Mouse (Mus musculus): Measurements from ENCODE around the gene Gnat2. TPM values are rescaled to one million over a fixed set of nuclear protein-coding genes. Genes with fewer than 3 reads are reported as not detected.

Gene Gnat2
- polyA plus RNA-seq, 1 experiment from 2014 or later, result 3.8 TPM

DNA sequence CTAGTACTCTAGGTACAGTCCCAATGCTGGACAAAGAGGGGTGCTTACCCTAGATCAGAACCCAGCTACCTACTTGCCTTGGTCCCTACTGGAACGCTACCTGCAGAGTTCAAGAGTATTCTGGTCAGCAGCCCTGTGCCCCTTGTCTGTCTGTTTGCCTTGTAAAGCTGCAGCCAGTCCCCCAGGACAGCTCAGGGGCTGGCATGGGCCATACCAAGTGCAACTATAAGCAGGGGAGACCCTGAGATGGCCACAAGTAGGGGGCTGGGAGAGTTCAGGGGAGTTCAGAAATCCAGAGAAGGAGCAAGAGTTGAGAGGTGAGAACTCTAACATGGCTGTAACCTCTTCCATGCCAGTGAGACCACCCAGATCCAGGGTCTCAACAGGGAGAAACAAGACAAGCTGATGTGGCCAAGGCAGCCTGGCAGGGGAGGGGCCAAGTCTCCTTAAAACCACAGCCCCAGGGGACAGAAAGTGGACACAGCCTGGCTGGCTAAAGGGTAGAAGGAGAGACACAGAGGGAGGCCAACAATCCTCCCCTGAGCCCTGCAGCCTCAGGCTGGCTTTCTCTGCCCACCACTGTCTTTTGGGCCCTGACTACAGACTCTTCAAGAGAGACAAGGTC lies 10.2 kb upstream of the Gnat2 start:
- 75% methylated on average over 1 of the region's 1 CpGs for WGBS (ENCODE audit: insufficient replicate concordance)
- H3K4me2 ChIP-seq (ENCODE audit: low read depth, low read length), result peak overlapping the region; percentile 98
- peaks cover 50% of the 10 kb centered on the region for H3K4me1 ChIP-seq (ENCODE audit: control insufficient read depth, low read depth, low read length)
- peak overlapping the region; percentile 89 for H3K27ac ChIP-seq (ENCODE audit: low read length)
- H3K4me3 ChIP-seq (ENCODE audit: low read depth, low read length), result peak overlapping the region; percentile 91
- H3K27me3 ChIP-seq (ENCODE audit: control insufficient read depth, insufficient read depth, low read depth, low read length), result no peaks in the 10 kb centered on the region
- no peak for ATAC-seq (ENCODE audit: low read depth)
- H3K9me3 ChIP-seq (replicated peaks; ENCODE audit: control insufficient read depth, low read length), result no peaks in the 10 kb centered on the region
- peaks cover 35% of the 10 kb centered on the region for H3K36me3 ChIP-seq (ENCODE audit: control insufficient read depth, insufficient read depth)
- H3K9ac ChIP-seq (ENCODE audit: low read depth, low read length), result peak overlapping the region; percentile 91

DNA sequence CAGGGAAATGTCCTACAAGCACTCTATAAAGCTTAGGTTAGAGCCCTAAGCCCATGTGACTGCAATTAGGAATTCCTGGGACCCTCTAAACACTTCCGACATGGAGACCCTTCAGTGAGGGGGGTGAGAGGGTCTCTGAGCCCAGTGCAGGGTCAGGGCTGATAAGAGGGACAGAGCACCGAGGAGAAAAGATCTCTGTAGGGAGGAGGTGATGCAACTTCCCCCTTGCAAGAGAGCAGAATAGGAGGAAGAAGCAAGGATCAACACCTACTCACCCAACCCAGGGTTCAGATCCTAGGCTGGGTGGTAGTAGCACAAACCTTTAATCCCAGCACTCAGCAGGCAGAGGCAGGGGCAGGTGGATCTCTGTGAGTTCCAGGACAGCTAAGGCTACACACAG lies 9.4 kb upstream of the Gnat2 start:
- no peak for ATAC-seq (ENCODE audit: low read depth)
- H3K27me3 ChIP-seq (ENCODE audit: control insufficient read depth, insufficient read depth, low read depth, low read length), result no peaks in the 10 kb centered on the region
- WGBS (ENCODE audit: insufficient replicate concordance), result 18% methylated on average over 2 of the region's 2 CpGs
- no peaks in the 10 kb centered on the region for H3K9me3 ChIP-seq (replicated peaks; ENCODE audit: control insufficient read depth, low read length)
- H3K36me3 ChIP-seq (ENCODE audit: control insufficient read depth, insufficient read depth), result peaks cover 28% of the 10 kb centered on the region
- peak overlapping the region; percentile 98 for H3K4me2 ChIP-seq (ENCODE audit: low read depth, low read length)
- H3K4me3 ChIP-seq (ENCODE audit: low read depth, low read length), result peak overlapping the region; percentile 91
- H3K27ac ChIP-seq (ENCODE audit: low read length), result peak overlapping the region; percentile 89
- peaks cover 54% of the 10 kb centered on the region for H3K4me1 ChIP-seq (ENCODE audit: control insufficient read depth, low read depth, low read length)
- peak overlapping the region; percentile 91 for H3K9ac ChIP-seq (ENCODE audit: low read depth, low read length)

DNA sequence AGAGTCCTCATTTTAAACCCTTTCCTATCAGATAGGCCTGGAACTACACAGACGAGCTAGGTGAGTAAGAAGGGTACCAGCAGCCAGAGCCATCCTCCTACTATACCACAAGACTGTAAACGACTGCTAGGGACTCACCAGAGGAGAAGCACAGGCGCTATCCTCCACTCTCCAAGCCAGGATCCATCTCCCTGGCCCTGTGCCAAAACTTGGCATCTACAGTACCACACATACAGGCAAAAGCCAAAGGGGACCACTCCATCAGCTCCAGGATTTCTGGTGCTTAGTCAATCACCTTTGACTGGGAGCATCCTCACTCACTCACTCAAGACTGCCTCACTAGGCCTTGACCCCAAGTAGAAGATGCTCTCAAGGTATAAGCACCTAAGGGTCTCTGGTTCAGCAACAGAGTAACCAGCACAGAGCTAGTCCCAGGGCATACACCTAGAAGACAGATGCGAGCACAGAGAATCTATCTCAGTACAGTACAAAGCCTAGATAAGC lies 8.6 kb upstream of the Gnat2 start:
- 39% methylated on average over 4 of the region's 4 CpGs for WGBS (ENCODE audit: insufficient replicate concordance)
- peaks cover 59% of the 10 kb centered on the region for H3K4me1 ChIP-seq (ENCODE audit: control insufficient read depth, low read depth, low read length)
- peak; percentile 17 for ATAC-seq (ENCODE audit: low read depth)
- H3K27me3 ChIP-seq (ENCODE audit: control insufficient read depth, insufficient read depth, low read depth, low read length), result no peaks in the 10 kb centered on the region
- H3K36me3 ChIP-seq (ENCODE audit: control insufficient read depth, insufficient read depth), result peaks cover 22% of the 10 kb centered on the region
- peak overlapping the region; percentile 91 for H3K9ac ChIP-seq (ENCODE audit: low read depth, low read length)
- H3K27ac ChIP-seq (ENCODE audit: low read length), result peak overlapping the region; percentile 89
- H3K9me3 ChIP-seq (replicated peaks; ENCODE audit: control insufficient read depth, low read length), result no peaks in the 10 kb centered on the region
- H3K4me2 ChIP-seq (ENCODE audit: low read depth, low read length), result peak overlapping the region; percentile 98
- H3K4me3 ChIP-seq (ENCODE audit: low read depth, low read length), result peak overlapping the region; percentile 91

DNA sequence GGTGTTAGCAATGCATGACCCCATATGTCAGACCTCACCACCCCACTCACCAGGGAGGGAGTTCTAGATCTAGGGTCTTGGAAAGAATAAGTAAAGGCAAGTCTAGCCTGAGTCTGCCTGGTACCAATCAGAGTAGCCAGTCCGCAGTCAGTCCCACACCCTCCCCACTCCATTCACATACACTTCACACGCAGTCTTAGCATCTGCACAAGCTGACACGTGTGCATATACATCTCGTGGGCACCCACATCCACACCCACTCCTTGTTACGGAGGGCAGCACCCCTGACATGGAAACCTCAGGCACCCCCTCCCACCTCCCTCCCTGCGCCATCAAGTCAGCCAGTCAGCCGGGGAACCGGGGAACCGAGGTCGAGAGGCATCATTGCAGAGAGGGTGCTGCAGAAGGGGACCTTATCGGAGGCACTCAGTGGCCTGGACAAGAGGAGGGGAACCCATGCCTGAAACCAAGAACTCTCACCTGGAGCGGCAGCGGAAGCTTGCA lies 7.8 kb upstream of the Gnat2 start:
- Histone ChIP-seq H3K4me2 (ENCODE audit: low read depth, low read length) (peak overlapping the region; percentile 98), H3K4me3 (ENCODE audit: low read depth, low read length) (peak overlapping the region; percentile 91), H3K9ac (ENCODE audit: low read depth, low read length) (peak overlapping the region; percentile 91), H3K9me3 (replicated peaks; ENCODE audit: control insufficient read depth, low read length) (no peaks in the 10 kb centered on the region), H3K4me1 (ENCODE audit: control insufficient read depth, low read depth, low read length) (peaks cover 66% of the 10 kb centered on the region), H3K36me3 (ENCODE audit: control insufficient read depth, insufficient read depth) (peaks cover 13% of the 10 kb centered on the region), H3K27ac (ENCODE audit: low read length) (peak overlapping the region; percentile 89), H3K27me3 (ENCODE audit: control insufficient read depth, insufficient read depth, low read depth, low read length) (no peaks in the 10 kb centered on the region)
- peak; percentile 2 for ATAC-seq (ENCODE audit: low read depth)
- 9% methylated on average over 13 of the region's 13 CpGs for WGBS (ENCODE audit: insufficient replicate concordance)

DNA sequence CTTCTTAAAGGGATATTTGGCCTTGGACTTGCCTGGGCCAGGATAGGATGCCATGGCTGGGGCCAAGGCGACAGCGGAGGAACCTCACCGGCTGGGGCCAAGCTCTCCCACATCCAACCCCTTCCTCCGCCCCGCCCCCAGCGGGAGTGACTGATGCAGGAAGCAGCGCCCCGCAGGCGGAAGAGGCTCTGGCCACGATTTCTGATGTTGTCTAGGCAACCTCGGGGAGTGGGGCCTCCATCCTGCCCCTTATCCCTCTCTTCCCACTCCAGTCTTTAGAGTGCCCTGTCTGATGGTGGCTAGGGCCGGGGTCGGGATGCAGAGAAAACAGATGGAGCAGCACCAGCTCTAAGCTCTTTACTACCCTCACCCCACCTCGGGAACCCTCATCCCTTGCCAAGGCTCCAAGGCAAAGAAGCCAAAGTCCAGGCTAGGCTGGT lies 7.3 kb upstream of the Gnat2 start:
- peak; percentile 81 for ATAC-seq (ENCODE audit: low read depth)

DNA sequence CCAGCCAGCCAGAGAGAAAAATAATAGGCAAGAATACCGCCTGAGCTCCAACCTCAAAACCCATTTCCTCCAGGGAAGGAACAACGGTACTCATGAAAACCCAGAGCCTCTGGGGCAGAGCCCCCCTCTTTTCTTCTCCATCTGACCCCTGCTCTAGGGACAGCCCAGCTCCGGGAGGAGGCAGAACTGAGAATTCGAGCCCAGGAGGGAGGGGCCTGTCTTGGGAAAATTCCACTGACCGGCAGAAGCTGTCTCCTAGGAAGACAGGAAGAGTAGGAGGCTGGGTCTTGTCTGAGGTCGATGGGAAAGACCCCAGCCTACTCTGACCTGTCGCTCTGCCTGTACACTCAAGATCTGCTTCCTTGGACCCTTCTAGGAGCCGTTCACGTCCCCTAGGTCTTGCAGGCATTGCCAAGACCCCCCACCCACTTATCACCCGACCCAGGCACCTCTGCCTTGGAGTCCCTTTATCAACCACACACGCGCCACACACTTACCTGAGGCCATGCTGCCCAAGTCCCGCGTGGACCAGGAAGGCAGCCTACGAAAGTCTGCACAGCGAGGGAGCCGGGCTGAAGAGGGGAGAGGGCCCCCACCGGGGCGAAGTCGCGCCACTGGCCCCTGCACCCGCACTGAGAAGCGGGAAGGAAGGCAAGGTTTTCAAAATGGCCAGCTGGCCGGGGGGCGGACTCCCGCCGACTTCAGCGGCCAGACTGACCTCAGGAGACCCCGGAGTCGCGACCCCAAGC lies 6.7 kb upstream of the Gnat2 start:
- H3K27me3 ChIP-seq (ENCODE audit: control insufficient read depth, insufficient read depth, low read depth, low read length), result no peaks in the 10 kb centered on the region

More for the DNA sequence above, 7.3 kb upstream of the Gnat2 start:
- Histone ChIP-seq H3K4me1 (ENCODE audit: control insufficient read depth, low read depth, low read length) (peaks cover 71% of the 10 kb centered on the region), H3K4me3 (ENCODE audit: low read depth, low read length) (peak overlapping the region; percentile 91), H3K9ac (ENCODE audit: low read depth, low read length) (peak overlapping the region; percentile 91), H3K27ac (ENCODE audit: low read length) (peak overlapping the region; percentile 89), H3K9me3 (replicated peaks; ENCODE audit: control insufficient read depth, low read length) (no peaks in the 10 kb centered on the region), H3K36me3 (ENCODE audit: control insufficient read depth, insufficient read depth) (peaks cover 9% of the 10 kb centered on the region), H3K4me2 (ENCODE audit: low read depth, low read length) (peak overlapping the region; percentile 98), H3K27me3 (ENCODE audit: control insufficient read depth, insufficient read depth, low read depth, low read length) (no peaks in the 10 kb centered on the region)
- WGBS (ENCODE audit: insufficient replicate concordance), result 0% methylated on average over 14 of the region's 14 CpGs

DNA sequence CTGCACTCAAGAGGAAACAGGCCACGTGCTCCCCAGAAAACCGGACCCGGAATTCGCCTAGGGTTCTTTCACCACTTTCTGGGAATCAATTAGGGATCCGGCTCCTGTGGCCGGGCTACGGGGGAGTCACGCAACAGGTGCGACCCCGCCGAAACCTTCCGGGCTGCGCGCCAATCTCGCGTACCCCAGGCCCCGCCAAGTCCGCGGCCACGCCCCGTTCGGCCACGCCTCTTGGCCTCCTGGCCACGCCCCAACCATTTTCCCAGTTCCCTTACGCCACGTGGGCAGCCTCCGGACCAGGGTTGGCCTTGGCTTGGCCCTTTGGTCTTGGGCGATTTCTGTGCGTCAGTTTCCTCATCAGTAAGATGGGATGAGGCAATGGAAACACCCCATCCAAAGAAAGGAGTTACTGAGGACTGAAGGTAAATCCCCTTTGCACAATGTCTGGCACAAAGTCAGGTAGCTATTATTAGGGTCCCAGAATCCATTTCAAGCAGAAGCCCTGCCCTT lies 6.1 kb upstream of the Gnat2 start, which contains the start of gene Ampd2:
Gene Ampd2 (minus strand): TSS at position 182 of the 510 bp plus-strand sequence.
- no peaks in the 10 kb centered on the region for H3K9me3 ChIP-seq (replicated peaks; ENCODE audit: control insufficient read depth, low read length)
- ATAC-seq (ENCODE audit: low read depth), result peak; percentile 64
- peak within 1 kb of the TSS; percentile 89 for H3K27ac ChIP-seq (ENCODE audit: low read length)
- peak within 1 kb of the TSS; percentile 98 for H3K4me2 ChIP-seq (ENCODE audit: low read depth, low read length)
- H3K27me3 ChIP-seq (ENCODE audit: control insufficient read depth, insufficient read depth, low read depth, low read length), result no peaks in the 10 kb centered on the region
- H3K4me3 ChIP-seq (ENCODE audit: low read depth, low read length), result peak within 1 kb of the TSS; percentile 91
- no peaks in the 10 kb centered on the region; the same call in 1 of the 2 replicates for H3K36me3 ChIP-seq (ENCODE audit: control insufficient read depth, insufficient read depth)
- WGBS (ENCODE audit: insufficient replicate concordance), result under 1% methylated on average over 29 of the region's 29 CpGs
- peaks cover 72% of the 10 kb centered on the region for H3K4me1 ChIP-seq (ENCODE audit: control insufficient read depth, low read depth, low read length)
- H3K9ac ChIP-seq (ENCODE audit: low read depth, low read length), result peak within 1 kb of the TSS; percentile 91

More for the DNA sequence above, 6.7 kb upstream of the Gnat2 start:
- H3K36me3 ChIP-seq (ENCODE audit: control insufficient read depth, insufficient read depth), result peaks cover 3% of the 10 kb centered on the region
- peak overlapping the region; percentile 98 for H3K4me2 ChIP-seq (ENCODE audit: low read depth, low read length)
- H3K4me3 ChIP-seq (ENCODE audit: low read depth, low read length), result peak overlapping the region; percentile 91
- 0% methylated on average over 31 of the region's 31 CpGs for WGBS (ENCODE audit: insufficient replicate concordance)
- peaks cover 75% of the 10 kb centered on the region for H3K4me1 ChIP-seq (ENCODE audit: control insufficient read depth, low read depth, low read length)
- H3K9ac ChIP-seq (ENCODE audit: low read depth, low read length), result peak overlapping the region; percentile 91
- no peaks in the 10 kb centered on the region for H3K9me3 ChIP-seq (replicated peaks; ENCODE audit: control insufficient read depth, low read length)
- peak overlapping the region; percentile 89 for H3K27ac ChIP-seq (ENCODE audit: low read length)
- peak; percentile 47 for ATAC-seq (ENCODE audit: low read depth)

DNA sequence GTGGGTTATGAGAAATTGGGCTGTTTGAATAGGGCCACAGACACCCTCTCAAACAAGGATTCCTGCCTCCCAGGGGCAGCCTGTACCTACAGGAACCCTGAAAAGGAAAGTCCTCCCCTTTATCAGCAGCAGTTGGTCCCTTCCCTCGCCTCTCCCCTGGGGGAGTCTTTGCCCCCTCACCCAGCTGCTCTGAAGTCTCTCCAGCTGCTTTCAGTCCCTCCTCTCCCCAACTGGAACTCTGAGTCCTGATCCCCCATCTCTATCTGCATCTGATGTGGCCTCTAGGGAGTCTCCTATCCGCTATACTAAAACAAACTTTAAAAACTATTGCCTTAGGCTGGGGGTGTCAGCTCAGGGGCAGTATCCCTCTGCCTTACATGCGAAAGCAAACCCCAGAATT lies 5.3 kb upstream of the Gnat2 start:
- no peak for ATAC-seq (ENCODE audit: low read depth)
- H3K27ac ChIP-seq (ENCODE audit: low read length), result peak overlapping the region; percentile 89
- no peaks in the 10 kb centered on the region for H3K36me3 ChIP-seq (ENCODE audit: control insufficient read depth, insufficient read depth)
- peak overlapping the region; percentile 91 for H3K9ac ChIP-seq (ENCODE audit: low read depth, low read length)
- no peaks in the 10 kb centered on the region for H3K27me3 ChIP-seq (ENCODE audit: control insufficient read depth, insufficient read depth, low read depth, low read length)
- H3K4me3 ChIP-seq (ENCODE audit: low read depth, low read length), result peak overlapping the region; percentile 91
- 52% methylated on average over 3 of the region's 3 CpGs for WGBS (ENCODE audit: insufficient replicate concordance)
- no peaks in the 10 kb centered on the region for H3K9me3 ChIP-seq (replicated peaks; ENCODE audit: control insufficient read depth, low read length)
- H3K4me1 ChIP-seq (ENCODE audit: control insufficient read depth, low read depth, low read length), result peaks cover 64% of the 10 kb centered on the region
- H3K4me2 ChIP-seq (ENCODE audit: low read depth, low read length), result peak overlapping the region; percentile 98

Data from liver, embryonic 16.5 days (tissue).